Mouse (Mus musculus): ENCODE data around the gene Prkd1.

DNA sequence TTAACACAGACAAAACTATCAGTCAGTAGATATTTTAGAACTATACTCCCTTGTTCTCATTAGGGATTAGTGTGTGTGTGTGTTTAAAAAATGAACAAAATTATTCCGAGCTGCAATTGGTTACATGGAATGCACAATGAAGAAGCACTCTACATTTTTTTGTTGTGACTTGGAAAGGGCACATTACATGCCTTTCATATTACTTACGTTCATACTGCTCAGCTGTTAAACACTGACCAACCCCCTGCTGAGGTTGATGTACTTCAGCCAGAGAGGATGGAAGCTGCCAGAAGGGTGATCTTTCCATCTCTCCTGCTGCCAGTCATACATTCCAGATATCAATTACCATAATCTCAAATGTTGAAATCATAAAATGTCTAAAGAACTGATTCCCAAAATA, 134.4 kb downstream of the Prkd1 start:
- TF ChIP-seq CTCF (conservative IDR thresholded peaks at IDR 0.05; ENCODE audit: low read length), result no peak
- TF ChIP-seq POU5F1 (IDR thresholded peaks at IDR 0.05; ENCODE audit: borderline replicate concordance, low read length), result no peak
- no peak for TF ChIP-seq NANOG (IDR thresholded peaks at IDR 0.05; ENCODE audit: borderline replicate concordance, low read length)

Data from E14TG2a.4 (cell line).